Mouse (Mus musculus) hindbrain, postnatal 0 days (tissue): ENCODE measurements around the gene Spata2. TPM values are rescaled to one million over a fixed set of nuclear protein-coding genes. Genes with fewer than 3 reads are reported as not detected.

Experiments
- ATAC-seq: fragments of 200-750 bp; cut with Nextera tagmentation; 2 replicates; pipeline ENCODE4 v1.8.0; 2017; ENCODE audit warnings: mild to moderate bottlenecking, moderate TSS enrichment, moderate library complexity
- DNase-seq: peaks from one replicate; pipeline ENCODE4 v3.0.0-alpha.2; 2015; ENCODE audit warnings: low spot score
- H3K27ac ChIP-seq: fragments of 300-500 bp; sonication (generic); 2 replicates; pipeline ENCODE4 v1.5.1; 2014; ENCODE audit warnings: mild to moderate bottlenecking
- H3K27me3 ChIP-seq: fragments of 300-500 bp; sonication (generic); 2 replicates; pipeline ENCODE4 v1.6.1; 2014; ENCODE audit warnings: low read length, mixed read lengths; ENCODE audit not compliant: insufficient read depth
- H3K36me3 ChIP-seq: fragments of 300-500 bp; sonication (generic); 2 replicates; pipeline ENCODE4 v1.6.1; 2014; ENCODE audit warnings: low read length, mixed read lengths; ENCODE audit not compliant: insufficient read depth
- H3K4me1 ChIP-seq: fragments of 300-500 bp; sonication (generic); 2 replicates; pipeline ENCODE4 v1.6.1; 2014; ENCODE audit warnings: antibody characterized with exemption, low read length, mixed read lengths; ENCODE audit not compliant: insufficient read depth
- H3K4me2 ChIP-seq: fragments of 300-500 bp; sonication (generic); 2 replicates; pipeline ENCODE4 v1.6.1; 2014; ENCODE audit warnings: low read depth, mild to moderate bottlenecking, low read length, moderate library complexity, mixed read lengths
- H3K4me3 ChIP-seq: fragments of 300-500 bp; sonication (generic); 2 replicates; pipeline ENCODE4 v1.5.1; 2014; ENCODE audit warnings: low read length
- H3K9ac ChIP-seq: fragments of 300-500 bp; sonication (generic); replicated peaks from 2 replicates; pipeline ENCODE4 v1.6.1; 2014; ENCODE audit warnings: mild to moderate bottlenecking, low read length, moderate library complexity, mixed read lengths
- H3K9me3 ChIP-seq: fragments of 300-500 bp; sonication (generic); 2 replicates; pipeline ENCODE4 v1.6.1; 2016; ENCODE audit warnings: low read length, mixed read lengths
- CTCF ChIP-seq: IDR thresholded peaks from 2 replicates; pipeline ENCODE4 v1.5.1; 2016; ENCODE audit warnings: antibody characterized with exemption, control low read depth, low read depth
- WGBS: fragments of 180-500 bp; shearing (Covaris S2); extraction: QIAGEN DNeasy Blood & Tissue Kit; methylation state at CpG from one replicate; pipeline ENCODE4 v1.1.7; 2014; 5-methylcytosine and 5-hydroxymethylcytosine counted together
- polyA plus RNA-seq: library from polyadenylated mRNA; unstranded; fragments of >200 nt; fragmentation: Nextera tagmentation; extraction: Ambion mirVana; gene quantifications from 2 replicates; pipeline ENCODE4 v1.2.1, GENCODE M21; 2015
- total RNA-seq: library from RNA; depleted of rRNA; stranded (reverse); fragments of >200 nt; gene quantifications from 2 replicates; pipeline ENCODE4 v1.2.3, GENCODE M21; 2014

Gene Spata2
- total and polyA plus RNA-seq, 2 experiments from 2014 or later = 29.4 to 41.3 TPM

DNA sequence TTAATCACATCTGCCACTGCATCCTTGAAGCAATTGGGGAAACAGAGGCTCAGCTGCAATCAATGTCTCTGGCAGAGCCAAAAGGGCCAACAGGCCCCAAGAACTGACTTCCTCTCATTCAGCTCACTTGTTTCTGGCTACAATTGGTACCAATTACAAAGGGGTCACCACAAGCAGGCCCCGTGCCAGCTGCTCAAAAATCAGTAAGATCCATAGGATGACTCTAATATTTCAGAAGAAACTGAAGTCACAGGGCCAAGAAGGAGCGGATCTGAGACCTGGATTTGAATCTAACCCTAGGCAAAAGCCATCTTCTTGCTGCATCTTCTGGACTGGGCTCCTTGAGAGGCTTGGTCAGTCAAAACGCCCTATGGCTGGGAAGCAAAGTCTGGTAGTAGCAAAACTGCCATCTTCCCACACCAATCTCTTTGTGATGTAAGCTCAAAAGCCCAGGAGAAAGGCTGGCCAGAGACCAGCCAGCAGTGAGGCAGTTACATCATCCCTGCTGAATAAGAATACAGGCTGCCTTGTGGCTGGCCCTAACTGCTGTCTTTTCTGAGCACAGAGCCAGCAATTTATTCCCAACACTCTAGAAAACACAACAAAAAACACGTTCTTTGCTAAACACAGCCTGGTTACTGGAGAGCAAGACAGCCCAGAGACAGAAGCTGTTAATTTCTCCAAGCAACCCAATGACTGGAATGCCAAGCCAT lies 1.7 kb downstream of the Spata2 start:
- Histone ChIP-seq H3K4me3 (peak overlapping the region; percentile 100), H3K27me3 (no peaks in the 10 kb centered on the region), H3K4me1 (peaks cover 24% of the 10 kb centered on the region), H3K4me2 (peak overlapping the region; percentile 89), H3K36me3 (no peaks in the 10 kb centered on the region), H3K9ac (peak overlapping the region; percentile 99), H3K9me3 (no peaks in the 10 kb centered on the region), H3K27ac (peak overlapping the region; percentile 99)
- DNase-seq (peak; percentile 76), ATAC-seq (peak; percentile 70)
- no peak for TF ChIP-seq CTCF
- WGBS = 58% methylated on average over 4 of the region's 4 CpGs

DNA sequence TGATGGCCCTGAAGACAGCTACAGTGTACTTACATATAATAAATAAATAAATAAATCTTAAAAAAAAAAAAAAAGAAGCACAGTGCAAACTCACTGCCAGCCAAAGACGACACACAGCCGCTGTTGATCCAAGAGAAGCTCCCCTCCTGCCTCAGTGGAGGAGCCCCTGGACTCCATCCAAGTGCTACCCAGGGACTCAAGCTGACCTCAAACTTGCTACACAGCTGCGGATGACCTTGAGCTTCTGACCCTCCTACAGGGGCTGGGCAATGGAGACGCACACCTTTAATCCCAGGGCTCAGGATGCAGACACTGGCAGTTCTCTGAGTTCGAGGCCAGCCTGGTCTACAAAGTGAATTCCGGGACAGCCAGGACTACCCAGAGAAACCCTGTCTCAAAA lies 4.7 kb downstream of the Spata2 start:
- no peak for TF ChIP-seq CTCF
- H3K36me3 ChIP-seq = peaks cover 20% of the 10 kb centered on the region
- no peaks in the 10 kb centered on the region for H3K9me3 ChIP-seq
- H3K27me3 ChIP-seq = no peaks in the 10 kb centered on the region
- H3K9ac ChIP-seq = no peak overlapping the region
- DNase-seq (no peak), ATAC-seq (no peak)
- no peak overlapping the region for H3K27ac ChIP-seq
- 77% methylated on average over 6 of the region's 6 CpGs for WGBS
- H3K4me2 ChIP-seq = no peak overlapping the region
- no peak overlapping the region for H3K4me3 ChIP-seq
- H3K4me1 ChIP-seq = peaks cover 28% of the 10 kb centered on the region

DNA sequence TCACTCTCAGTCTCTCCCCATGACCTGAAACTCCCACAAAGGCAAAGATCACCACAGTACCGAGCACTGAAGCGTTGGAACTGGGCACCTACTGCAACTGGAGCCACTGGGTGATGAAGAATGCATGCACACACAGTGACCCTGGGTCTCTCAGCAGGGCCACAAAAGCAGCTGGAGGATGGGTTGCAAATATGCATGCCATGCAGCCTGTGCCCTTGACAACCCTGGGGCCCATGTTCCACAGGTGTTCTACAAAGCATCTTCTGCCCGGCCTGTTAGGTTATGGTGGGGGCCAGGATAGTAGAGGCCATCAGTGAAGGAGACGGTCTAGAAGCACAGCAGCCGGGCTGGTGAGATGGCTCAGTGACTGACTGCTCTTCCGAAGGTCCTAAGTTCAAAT lies 5.1 kb downstream of the Spata2 start:
- Histone ChIP-seq H3K27ac (no peak overlapping the region), H3K9me3 (no peaks in the 10 kb centered on the region), H3K4me3 (no peak overlapping the region), H3K36me3 (peaks cover 21% of the 10 kb centered on the region), H3K27me3 (no peaks in the 10 kb centered on the region), H3K9ac (no peak overlapping the region), H3K4me2 (no peak overlapping the region), H3K4me1 (peaks cover 28% of the 10 kb centered on the region)
- DNase-seq (no peak), ATAC-seq (no peak)
- 88% methylated on average over 6 of the region's 6 CpGs for WGBS
- TF ChIP-seq CTCF = no peak

DNA sequence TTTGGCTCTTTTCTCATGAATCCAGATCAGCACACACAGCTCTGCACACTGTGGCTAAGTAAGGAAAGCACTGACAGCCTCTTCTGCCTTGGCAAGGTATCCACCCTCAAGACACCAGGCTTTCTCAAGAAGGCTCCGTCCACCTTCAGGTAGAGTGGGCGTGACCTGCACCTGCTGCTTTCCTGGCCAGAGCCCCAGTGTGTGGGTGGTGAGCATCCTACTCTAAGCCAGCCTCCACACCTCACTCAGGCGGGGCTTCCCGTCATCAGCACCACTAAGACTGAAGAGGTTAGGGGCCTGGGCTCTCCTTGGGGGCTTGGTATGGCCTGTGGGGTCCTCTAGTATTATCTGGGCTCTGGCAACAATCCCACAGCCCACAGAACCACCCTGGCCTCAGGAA lies 6.1 kb downstream of the Spata2 start:
- Histone ChIP-seq H3K36me3 (peaks cover 21% of the 10 kb centered on the region), H3K27ac (peak overlapping the region; percentile 78; the same call in 1 of the 2 replicates), H3K27me3 (no peaks in the 10 kb centered on the region), H3K4me1 (peaks cover 24% of the 10 kb centered on the region), H3K9ac (no peak overlapping the region), H3K4me3 (no peak overlapping the region), H3K9me3 (no peaks in the 10 kb centered on the region), H3K4me2 (no peak overlapping the region)
- DNase-seq (no peak), ATAC-seq (no peak)
- 82% methylated on average over 4 of the region's 4 CpGs for WGBS
- no peak for TF ChIP-seq CTCF

DNA sequence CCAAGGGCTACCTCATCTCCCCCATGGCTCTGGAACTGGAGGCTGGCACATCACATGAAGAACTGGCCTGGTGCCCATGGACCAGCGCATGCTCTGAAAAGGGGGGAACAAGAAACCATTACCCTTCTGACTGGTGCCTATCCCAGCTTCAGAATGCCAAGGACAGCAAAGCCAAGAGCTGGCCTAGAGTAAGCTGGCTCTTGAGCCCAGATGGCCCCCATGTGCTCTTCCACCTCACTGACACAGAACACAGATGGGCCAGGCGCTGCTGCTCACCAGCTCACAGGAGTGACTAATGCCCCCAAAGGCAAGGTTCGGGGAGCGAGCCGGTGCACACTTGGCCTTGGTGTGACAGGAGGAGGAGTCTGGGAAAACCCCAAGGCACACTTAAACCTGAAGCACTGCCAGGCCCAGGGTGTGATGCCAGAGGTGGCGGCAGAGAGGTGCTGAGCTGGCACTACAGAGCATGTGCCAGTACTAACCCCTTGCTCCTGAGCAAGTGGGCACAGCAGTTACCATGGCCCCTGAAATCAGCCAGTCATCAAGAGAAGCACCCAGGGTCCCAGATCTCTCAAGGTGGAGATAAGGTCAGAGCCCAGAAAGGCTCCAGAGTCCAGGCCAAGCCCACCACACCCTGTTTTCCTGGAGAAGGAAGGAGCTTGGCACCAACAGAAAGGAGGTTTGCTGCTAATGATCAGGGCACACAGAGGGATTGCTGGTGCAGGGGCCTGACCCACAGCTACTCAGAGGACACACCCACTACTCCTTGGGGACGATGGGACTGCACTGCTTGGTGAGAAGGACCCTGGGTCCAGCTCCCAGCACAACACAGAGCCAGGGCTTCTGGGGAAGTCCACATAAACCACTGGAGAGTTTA lies 6.9 kb downstream of the Spata2 start:
- ATAC-seq = peak; percentile 91
- Histone ChIP-seq H3K4me2 (no peak overlapping the region), H3K4me1 (peaks cover 16% of the 10 kb centered on the region)

DNA sequence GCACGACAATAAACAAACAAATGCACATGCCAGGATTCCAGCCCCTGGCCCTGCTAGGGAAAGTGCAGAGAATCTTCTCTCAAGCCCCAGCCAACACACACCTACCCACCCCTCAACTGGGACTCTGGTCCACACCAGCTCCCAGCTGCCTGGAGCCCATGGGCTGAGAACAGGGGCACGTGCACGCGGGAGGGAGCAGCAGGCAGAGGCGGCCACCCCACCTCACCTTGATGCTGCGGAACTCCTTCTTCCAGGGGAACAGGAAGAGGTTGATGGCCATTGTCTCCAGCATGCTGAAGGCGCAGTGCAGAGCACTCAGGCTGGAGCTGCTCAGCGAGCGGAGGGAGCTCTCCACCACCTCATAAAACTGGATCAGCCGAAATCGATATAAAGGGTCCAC lies 7.8 kb downstream of the Spata2 start:
- TF ChIP-seq CTCF = no peak
- no peaks in the 10 kb centered on the region for H3K9me3 ChIP-seq
- DNase-seq = no peak
- 87% methylated on average over 11 of the region's 11 CpGs for WGBS
- no peak for ATAC-seq
- no peak overlapping the region for H3K4me3 ChIP-seq
- 0 out of 2 replicates have a peak overlapping the region, but pooled peaks have one; percentile 3 for H3K4me2 ChIP-seq
- H3K27ac ChIP-seq = peak overlapping the region; percentile 70
- no peaks in the 10 kb centered on the region for H3K27me3 ChIP-seq
- peaks cover 21% of the 10 kb centered on the region for H3K36me3 ChIP-seq
- H3K9ac ChIP-seq = no peak overlapping the region
- peaks cover 13% of the 10 kb centered on the region for H3K4me1 ChIP-seq

More for the DNA sequence above, 6.9 kb downstream of the Spata2 start:
- Histone ChIP-seq H3K4me3 (no peak overlapping the region), H3K27me3 (no peaks in the 10 kb centered on the region), H3K9ac (0 out of 2 replicates have a peak overlapping the region, but pooled peaks have one; percentile 10), H3K36me3 (peaks cover 21% of the 10 kb centered on the region), H3K9me3 (no peaks in the 10 kb centered on the region), H3K27ac (peak overlapping the region; percentile 78)
- peak; percentile 47 for TF ChIP-seq CTCF
- 47% methylated on average over 7 of the region's 7 CpGs for WGBS
- peak; percentile 86 for DNase-seq
